Mouse (Mus musculus) embryonic facial prominence, embryonic 12.5 days (tissue): ENCODE results near the gene Ugt1a7c. TPM values are rescaled to one million over a fixed set of nuclear protein-coding genes. Genes with fewer than 3 reads are reported as not detected.
"Not testable (repeated sequence)": the region's sequence is repeated elsewhere in the genome, so short reads cannot be mapped to it uniquely, and the experiment has no call there.

ENCODE experiments used
- ATAC-seq: fragments of 200-750 bp; cut with Nextera tagmentation; 2 replicates; pipeline ENCODE4 v1.8.0; 2017; ENCODE audit not compliant: insufficient number of reproducible peaks, insufficient read depth, low FRiP score, low TSS enrichment
- H3K27ac ChIP-seq: fragments of 300-500 bp; sonication (generic); 2 replicates; pipeline ENCODE4 v1.5.1; 2016; ENCODE audit warnings: mild to moderate bottlenecking
- H3K27me3 ChIP-seq: fragments of 300-500 bp; sonication (generic); 2 replicates; pipeline ENCODE4 v1.6.1; 2016; ENCODE audit warnings: mild to moderate bottlenecking, moderate library complexity
- H3K36me3 ChIP-seq: fragments of 300-500 bp; sonication (generic); 2 replicates; pipeline ENCODE4 v1.6.1; 2016; ENCODE audit warnings: mild to moderate bottlenecking
- H3K4me1 ChIP-seq: fragments of 300-500 bp; sonication (generic); 2 replicates; pipeline ENCODE4 v1.6.1; 2016
- H3K4me2 ChIP-seq: fragments of 300-500 bp; sonication (generic); replicated peaks from 2 replicates; pipeline ENCODE4 v1.6.1; 2016; ENCODE audit warnings: mild to moderate bottlenecking, moderate library complexity
- H3K4me3 ChIP-seq: fragments of 300-500 bp; sonication (generic); 2 replicates; pipeline ENCODE4 v1.5.1; 2016; ENCODE audit warnings: mild to moderate bottlenecking
- H3K9ac ChIP-seq: fragments of 300-500 bp; sonication (generic); 2 replicates; pipeline ENCODE4 v1.6.1; 2016; ENCODE audit warnings: mild to moderate bottlenecking, moderate library complexity
- H3K9me3 ChIP-seq: fragments of 300-500 bp; sonication (generic); 2 replicates; pipeline ENCODE4 v1.6.1; 2016; ENCODE audit warnings: mild to moderate bottlenecking, moderate library complexity
- WGBS: fragments of 180-500 bp; shearing (Covaris S2); methylation state at CpG from one replicate; pipeline ENCODE4 v1.1.7; 2016; 5-methylcytosine and 5-hydroxymethylcytosine counted together
- polyA plus RNA-seq: library from polyadenylated mRNA; unstranded; fragments of >200 nt; fragmentation: Nextera tagmentation; extraction: Ambion mirVana; gene quantifications from 2 replicates; pipeline ENCODE4 v1.2.1, GENCODE M21; 2016

Gene Ugt1a7c
- polyA plus RNA-seq, 1 experiment from 2014 or later, result 0.63 TPM

DNA sequence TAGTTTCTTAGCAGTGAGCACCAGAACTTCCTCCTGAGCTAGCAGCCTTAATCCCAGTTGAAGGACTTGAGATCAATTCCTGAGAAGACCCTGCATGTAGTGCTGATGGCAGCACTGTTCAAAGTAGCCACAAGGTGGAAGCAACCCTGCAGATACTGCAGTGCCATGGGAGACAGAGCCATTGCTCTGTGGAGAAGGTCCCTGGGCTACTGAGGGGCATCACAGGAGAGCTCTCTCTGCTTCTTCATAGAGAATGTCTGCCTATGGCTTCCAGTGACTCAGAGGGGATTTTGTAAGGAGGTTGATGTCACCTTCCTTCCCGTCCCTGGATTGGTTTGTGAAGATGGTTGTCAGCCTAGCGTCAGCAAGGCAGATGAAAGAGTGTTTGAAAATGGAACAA, 55.3 kb downstream of the Ugt1a7c start:
- not testable (repeated sequence) for H3K9ac ChIP-seq, H3K27me3 ChIP-seq, H3K9me3 ChIP-seq, H3K4me1 ChIP-seq, ATAC-seq, H3K4me3 ChIP-seq, H3K4me2 ChIP-seq, H3K27ac ChIP-seq, H3K36me3 ChIP-seq
- 83% methylated on average over 2 of the region's 2 CpGs for WGBS

GRCm38 (mm10) chr1:88158430-88158829, 63.6 kb downstream of the Ugt1a7c start:
- no peaks in the 10 kb centered on the region for H3K9me3 ChIP-seq
- no peak overlapping the region for H3K27ac ChIP-seq
- H3K9ac ChIP-seq, result no peak overlapping the region
- H3K27me3 ChIP-seq, result no peaks in the 10 kb centered on the region
- H3K4me1 ChIP-seq, result no peaks in the 10 kb centered on the region
- H3K4me2 ChIP-seq, result no peak overlapping the region
- no peak overlapping the region for H3K4me3 ChIP-seq
- WGBS, result 74% methylated on average over 2 of the region's 2 CpGs
- no peak for ATAC-seq
- no peaks in the 10 kb centered on the region for H3K36me3 ChIP-seq

DNA sequence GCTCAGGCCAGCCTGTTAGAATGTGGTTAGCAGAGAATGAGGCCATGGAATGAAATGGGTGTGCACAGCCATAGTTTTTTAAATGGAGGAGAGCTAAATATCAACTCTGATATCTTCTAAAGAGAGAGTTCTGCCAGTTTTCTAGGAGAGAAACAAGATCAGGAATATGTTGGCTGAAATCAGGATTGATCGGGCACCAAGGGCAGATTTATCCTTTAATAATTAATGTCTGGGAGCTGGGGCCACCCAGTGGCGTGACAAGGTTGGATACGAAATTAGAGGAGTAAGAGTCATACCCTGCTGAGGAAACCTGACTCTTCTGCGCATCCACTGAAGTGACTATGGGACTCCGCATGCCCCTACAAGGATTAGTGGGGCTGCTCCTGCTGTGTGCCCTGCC, 70.8 kb downstream of the Ugt1a7c start, which contains the start of gene Ugt1a5:
Gene Ugt1a5 (plus strand): TSS at position 302 of the 400 bp plus-strand sequence.
- no peaks in the 10 kb centered on the region for H3K9me3 ChIP-seq
- no peak for ATAC-seq
- WGBS, result 77% methylated on average over 5 of the region's 5 CpGs
- no peak within 1 kb of the TSS for H3K27ac ChIP-seq
- H3K4me3 ChIP-seq, result no peak within 1 kb of the TSS
- no peaks in the 10 kb centered on the region for H3K36me3 ChIP-seq
- no peak within 1 kb of the TSS for H3K9ac ChIP-seq
- no peaks in the 10 kb centered on the region for H3K4me1 ChIP-seq
- H3K4me2 ChIP-seq, result no peak within 1 kb of the TSS
- no peaks in the 10 kb centered on the region for H3K27me3 ChIP-seq

DNA sequence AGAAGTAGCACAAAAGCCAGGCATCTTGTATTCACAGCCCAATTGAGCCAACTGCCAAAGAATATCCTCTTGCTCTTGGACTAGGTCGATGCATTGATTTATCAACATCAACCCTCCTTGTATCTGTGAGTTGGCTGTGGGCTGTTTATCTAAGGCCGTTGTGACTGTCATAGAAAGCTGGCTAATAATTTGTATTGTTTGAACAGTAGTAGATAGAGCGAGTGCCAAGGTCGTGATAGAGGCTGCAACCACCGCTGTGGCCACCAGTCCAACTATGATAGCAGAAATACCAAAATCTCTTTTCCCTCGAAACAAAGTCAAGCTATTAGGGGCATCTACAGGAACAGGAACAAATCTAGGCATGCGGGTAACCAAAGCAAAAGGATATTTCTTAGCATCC, 77.3 kb downstream of the Ugt1a7c start:
- ATAC-seq, result not testable (repeated sequence)
- WGBS, result 78% methylated on average over 7 of the region's 7 CpGs

DNA sequence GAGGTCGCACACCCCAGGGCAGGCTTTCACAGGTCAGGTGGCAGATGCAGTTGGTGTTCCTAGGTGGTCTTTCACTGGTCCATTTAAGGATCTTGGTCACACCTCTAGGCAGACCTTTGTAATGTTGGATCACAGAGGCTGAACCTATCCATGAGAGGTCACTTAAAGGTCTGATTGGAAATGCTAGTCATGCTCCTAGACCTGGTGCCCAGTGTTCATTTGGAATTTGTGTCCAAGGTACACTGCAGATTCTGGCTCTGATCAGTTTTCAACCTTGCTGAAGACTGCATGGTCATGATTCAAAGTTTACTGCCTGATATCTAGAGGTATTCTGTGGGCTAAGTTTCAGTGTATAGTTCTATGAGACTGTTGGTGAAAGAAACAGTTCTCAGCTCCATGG, 84.8 kb downstream of the Ugt1a7c start:
- no peak overlapping the region for H3K9ac ChIP-seq
- H3K4me2 ChIP-seq, result no peak overlapping the region
- peaks cover 6% of the 10 kb centered on the region; the same call in 1 of the 2 replicates for H3K9me3 ChIP-seq
- ATAC-seq, result no peak
- H3K36me3 ChIP-seq, result no peaks in the 10 kb centered on the region
- H3K4me3 ChIP-seq, result no peak overlapping the region
- H3K27me3 ChIP-seq, result no peaks in the 10 kb centered on the region
- no peaks in the 10 kb centered on the region for H3K4me1 ChIP-seq
- H3K27ac ChIP-seq, result no peak overlapping the region
- WGBS, result 92% methylated on average over 1 of the region's 1 CpGs

More for the DNA sequence above, 77.3 kb downstream of the Ugt1a7c start:
- not testable (repeated sequence) for H3K9ac ChIP-seq, H3K36me3 ChIP-seq, H3K27ac ChIP-seq, H3K9me3 ChIP-seq, H3K4me2 ChIP-seq, H3K4me3 ChIP-seq, H3K27me3 ChIP-seq, H3K4me1 ChIP-seq

- Histone ChIP-seq H3K4me3 (no peak overlapping the region), H3K36me3 (no peaks in the 10 kb centered on the region), H3K9me3 (no peaks in the 10 kb centered on the region), H3K4me2 (no peak overlapping the region), H3K9ac (no peak overlapping the region), H3K27ac (no peak overlapping the region), H3K27me3 (no peaks in the 10 kb centered on the region), H3K4me1 (no peaks in the 10 kb centered on the region)
- ATAC-seq, result no peak
- 87% methylated on average over 5 of the region's 5 CpGs for WGBS
These were observed 91.6 kb downstream of the Ugt1a7c start for GRCm38 (mm10) chr1:88186325-88186935.

DNA sequence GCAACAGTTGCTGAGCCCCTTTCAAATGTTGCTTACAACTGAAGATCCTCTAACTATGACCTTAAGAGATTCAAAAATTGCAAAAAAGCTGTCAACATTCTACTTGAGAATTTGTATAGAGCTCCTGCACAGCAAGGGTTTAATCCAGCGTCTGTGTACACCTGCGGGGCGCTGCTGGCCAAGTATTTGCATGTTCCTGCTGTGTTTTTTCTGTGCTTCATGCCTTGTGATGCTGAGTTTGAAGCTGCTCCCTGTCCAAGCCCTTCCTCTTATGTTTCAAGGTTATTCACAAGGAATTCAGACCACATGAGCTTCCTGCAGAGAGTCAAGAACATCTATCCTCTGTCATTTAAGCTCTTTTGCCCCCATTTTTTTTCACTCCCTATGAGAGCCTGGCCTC, 97.3 kb downstream of the Ugt1a7c start:
- 68% methylated on average over 3 of the region's 3 CpGs for WGBS
- ATAC-seq, result no peak
- H3K4me2 ChIP-seq, result no peak overlapping the region

DNA sequence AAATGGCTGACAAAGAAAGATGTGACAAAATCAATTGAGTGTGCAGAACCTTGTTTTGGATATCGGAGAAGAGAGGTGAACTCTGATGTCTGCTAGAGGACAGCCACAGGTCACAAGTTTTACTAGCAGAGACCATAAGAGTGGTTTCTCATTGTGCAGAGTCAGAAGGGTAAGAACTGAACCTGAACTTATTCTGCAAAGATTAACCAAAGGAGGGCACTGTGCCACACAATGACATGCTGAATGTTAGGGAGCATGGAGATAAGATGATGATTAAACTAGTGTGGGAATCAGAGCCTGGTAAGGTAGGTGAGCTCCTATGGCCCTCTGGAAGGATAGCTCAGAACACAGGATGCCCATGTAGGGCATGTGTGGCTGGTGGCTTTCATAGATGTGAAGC, 100.8 kb downstream of the Ugt1a7c start:
- ATAC-seq, result no peak
- Histone ChIP-seq H3K4me1 (no peaks in the 10 kb centered on the region), H3K9ac (no peak overlapping the region), H3K27me3 (no peaks in the 10 kb centered on the region), H3K4me3 (no peak overlapping the region), H3K4me2 (no peak overlapping the region), H3K9me3 (no peaks in the 10 kb centered on the region), H3K27ac (no peak overlapping the region), H3K36me3 (no peaks in the 10 kb centered on the region)
- WGBS, result 94% methylated on average over 1 of the region's 1 CpGs

More for the DNA sequence above, 97.3 kb downstream of the Ugt1a7c start:
- H3K27me3 ChIP-seq, result no peaks in the 10 kb centered on the region
- no peak overlapping the region for H3K27ac ChIP-seq
- H3K4me1 ChIP-seq, result no peaks in the 10 kb centered on the region
- no peaks in the 10 kb centered on the region for H3K9me3 ChIP-seq
- no peak overlapping the region for H3K9ac ChIP-seq
- H3K36me3 ChIP-seq, result no peaks in the 10 kb centered on the region
- no peak overlapping the region for H3K4me3 ChIP-seq

GRCm38 (mm10) chr1:88197443-88197842, 102.6 kb downstream of the Ugt1a7c start:
- no peaks in the 10 kb centered on the region for H3K36me3 ChIP-seq

GRCm38 (mm10) chr1:88199996-88200395, 105.1 kb downstream of the Ugt1a7c start:
- no peaks in the 10 kb centered on the region for H3K27me3 ChIP-seq
- WGBS, result 74% methylated on average over 2 of the region's 2 CpGs
- no peak overlapping the region for H3K27ac ChIP-seq
- peaks cover 2% of the 10 kb centered on the region; the same call in 1 of the 2 replicates for H3K4me1 ChIP-seq
- no peak overlapping the region for H3K4me2 ChIP-seq
- H3K4me3 ChIP-seq, result no peak overlapping the region
- H3K9ac ChIP-seq, result no peak overlapping the region
- ATAC-seq, result no peak
- H3K36me3 ChIP-seq, result no peaks in the 10 kb centered on the region
- peaks cover 11% of the 10 kb centered on the region; the same call in 1 of the 2 replicates for H3K9me3 ChIP-seq

More at GRCm38 (mm10) chr1:88197443-88197842, 102.6 kb downstream of the Ugt1a7c start:
- no peak for ATAC-seq
- no peaks in the 10 kb centered on the region for H3K27me3 ChIP-seq
- H3K9ac ChIP-seq, result no peak overlapping the region
- H3K4me3 ChIP-seq, result no peak overlapping the region
- no peaks in the 10 kb centered on the region for H3K4me1 ChIP-seq
- no peak overlapping the region for H3K4me2 ChIP-seq
- WGBS, result 81% methylated on average over 3 of the region's 3 CpGs
- H3K27ac ChIP-seq, result no peak overlapping the region
- no peaks in the 10 kb centered on the region for H3K9me3 ChIP-seq

DNA sequence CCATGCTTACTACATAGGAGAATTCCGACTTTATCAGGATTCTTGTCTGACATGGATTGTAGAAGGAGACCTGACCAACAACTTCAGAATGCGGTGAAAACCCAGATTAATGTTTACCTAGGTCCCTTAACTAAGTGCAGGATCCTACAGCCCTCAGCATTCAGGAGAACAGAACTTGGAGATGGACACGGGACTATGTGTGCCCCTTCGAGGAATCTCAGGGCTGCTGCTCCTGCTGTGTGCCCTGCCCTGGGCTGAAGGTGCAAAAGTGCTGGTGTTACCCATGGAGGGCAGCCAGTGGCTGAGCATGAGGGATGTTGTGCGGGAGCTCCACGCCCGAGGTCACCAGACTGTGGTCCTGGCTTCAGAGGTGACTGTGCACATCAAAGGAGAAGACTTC, 105.6 kb downstream of the Ugt1a7c start, which contains the start of gene Ugt1a2:
Gene Ugt1a2 (plus strand): TSS at position 146 of the 400 bp plus-strand sequence.
- ATAC-seq, result no peak
- WGBS, result 74% methylated on average over 7 of the region's 7 CpGs
- Histone ChIP-seq H3K4me1 (peaks cover 6% of the 10 kb centered on the region), H3K4me3 (no peak within 1 kb of the TSS), H3K36me3 (no peaks in the 10 kb centered on the region), H3K27me3 (no peaks in the 10 kb centered on the region), H3K9ac (no peak within 1 kb of the TSS), H3K27ac (no peak within 1 kb of the TSS), H3K4me2 (no peak within 1 kb of the TSS), H3K9me3 (peaks cover 12% of the 10 kb centered on the region; the same call in 1 of the 2 replicates)

GRCm38 (mm10) chr1:88205294-88205922, 110.5 kb downstream of the Ugt1a7c start, which contains the start of gene Dnajb3:
Gene Dnajb3, minus strand, starts transcription at chr1:88205782.
- H3K27me3 ChIP-seq, result no peaks in the 10 kb centered on the region
- H3K9ac ChIP-seq, result peak within 1 kb of the TSS; percentile 44
- no peaks in the 10 kb centered on the region for H3K36me3 ChIP-seq
- WGBS, result 5% methylated on average over 62 of the region's 62 CpGs
- peaks cover 6% of the 10 kb centered on the region for H3K4me1 ChIP-seq
- H3K27ac ChIP-seq, result no peak within 1 kb of the TSS
- H3K4me2 ChIP-seq, result peak within 1 kb of the TSS; percentile 73
- peak; percentile 95 for ATAC-seq
- H3K4me3 ChIP-seq, result peak within 1 kb of the TSS; percentile 46
- peaks cover 12% of the 10 kb centered on the region; the same call in 1 of the 2 replicates for H3K9me3 ChIP-seq
